Mouse (Mus musculus): Measurements from ENCODE around the gene Cyp17a1.

GRCm38 (mm10) chr19:46639496-46639895 lies 33.5 kb downstream of the Cyp17a1 start:
- no peak for TF ChIP-seq CTCF (IDR thresholded peaks at IDR 0.05; ENCODE audit: low read depth, low read length)
- no peak for TF ChIP-seq POLR2A (IDR thresholded peaks at IDR 0.05; ENCODE audit: extremely low read depth, insufficient read depth, low read length)

Data from liver, adult 2 months (tissue).